Mouse (Mus musculus) thymus, adult 2 months (tissue): ENCODE measurements around the gene Kdm8. TPM values are rescaled to one million over a fixed set of nuclear protein-coding genes. Genes with fewer than 3 reads are reported as not detected.

ENCODE experiments used
- DNase-seq: peaks from one replicate; pipeline ENCODE4 v3.0.0; 2021
- H3K27ac ChIP-seq: fragments of 200-500 bp; 2 replicates; pipeline ENCODE4 v1.5.1; 2012; ENCODE audit warnings: low read length, control low read depth; ENCODE audit not compliant: control insufficient read depth, insufficient read depth
- H3K27me3 ChIP-seq: fragments of 200-500 bp; 2 replicates; pipeline ENCODE4 v1.6.1; 2012; ENCODE audit warnings: mild to moderate bottlenecking, low read length, moderate library complexity, mixed read lengths; ENCODE audit not compliant: control insufficient read depth, insufficient read depth
- H3K36me3 ChIP-seq: fragments of 200-500 bp; 2 replicates; pipeline ENCODE4 v1.6.1; 2012; ENCODE audit warnings: mild to moderate bottlenecking, low read length, moderate library complexity; ENCODE audit not compliant: control insufficient read depth, insufficient read depth
- H3K4me1 ChIP-seq: fragments of 200-500 bp; replicated peaks from 2 replicates; pipeline ENCODE4 v1.6.1; 2012; ENCODE audit warnings: low read length; ENCODE audit not compliant: control insufficient read depth, insufficient read depth
- H3K4me3 ChIP-seq: fragments of 200-500 bp; 2 replicates; pipeline ENCODE4 v1.5.1; 2012; ENCODE audit warnings: mild to moderate bottlenecking, low read length, control low read depth, moderate library complexity; ENCODE audit not compliant: control insufficient read depth, insufficient read depth
- CTCF ChIP-seq: fragments of 200-500 bp; IDR thresholded peaks from 2 replicates; pipeline ENCODE4 v1.5.1; 2012; ENCODE audit warnings: mild to moderate bottlenecking, control low read depth, low read length, moderate library complexity, borderline replicate concordance; ENCODE audit not compliant: control insufficient read depth, poor library complexity, insufficient read depth; ENCODE audit errors: extremely low read depth
- POLR2A ChIP-seq: fragments of 200-500 bp; IDR thresholded peaks from 2 replicates; pipeline ENCODE4 v1.6.1; 2012; ENCODE audit warnings: mild to moderate bottlenecking, low read length, control low read depth, moderate library complexity; ENCODE audit not compliant: control insufficient read depth, poor library complexity, insufficient read depth; ENCODE audit errors: extremely low read depth
- WGBS: fragments of 180-500 bp; shearing (Covaris S2); methylation state at CpG from one replicate; pipeline ENCODE4 v1.1.7; 2018; 5-methylcytosine and 5-hydroxymethylcytosine counted together
- polyA plus RNA-seq: library from polyadenylated mRNA; depleted of rRNA; stranded (reverse); fragments of >200 nt; gene quantifications from 2 replicates; pipeline ENCODE4 v1.2.3, GENCODE M21; 2012

Gene Kdm8
- polyA plus RNA-seq, 1 experiment, result 14.2 TPM

DNA sequence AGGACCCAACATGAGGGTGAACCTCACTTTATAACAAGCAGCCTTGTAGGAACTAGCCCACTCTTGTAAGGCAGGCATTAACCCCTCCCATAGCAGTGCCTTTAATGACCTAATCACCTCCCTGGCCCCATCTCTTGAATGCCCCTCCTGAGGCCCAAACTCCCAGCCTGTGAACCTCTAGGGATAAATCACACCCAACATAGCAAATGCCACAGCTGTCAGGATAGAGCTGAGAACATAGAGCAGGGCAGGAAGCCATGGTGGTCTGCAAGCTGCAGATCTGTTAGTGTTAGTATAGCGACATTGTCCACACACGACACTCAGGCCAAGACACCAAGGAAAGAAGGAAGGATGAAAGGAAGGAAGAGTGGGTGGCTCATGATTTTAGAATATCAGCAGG lies 6.6 kb downstream of the Kdm8 start:
- 83% methylated on average over 2 of the region's 2 CpGs for WGBS
- no peak overlapping the region for H3K4me3 ChIP-seq

DNA sequence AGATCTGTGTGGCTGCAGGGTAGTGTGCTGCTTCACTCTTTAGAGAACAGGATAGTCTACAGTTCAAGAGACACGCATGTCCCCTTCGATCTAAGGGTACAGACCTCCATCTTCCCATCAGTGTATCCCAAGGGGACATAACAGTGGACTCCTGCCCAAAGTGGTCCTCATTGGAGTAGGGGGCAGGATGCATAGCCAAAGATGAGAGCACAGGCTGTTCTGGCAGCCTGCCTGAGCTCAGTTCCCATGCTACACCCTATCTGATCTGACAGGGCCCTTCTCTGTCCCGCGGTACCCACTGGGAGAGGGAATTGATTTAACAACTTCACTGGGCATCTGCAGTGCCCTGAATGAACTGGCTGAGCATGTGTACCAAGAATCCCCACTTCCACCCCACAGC lies 9.2 kb downstream of the Kdm8 start:
- WGBS, result 100% methylated on average over 4 of the region's 4 CpGs
- no peak for DNase-seq
- Histone ChIP-seq H3K4me3 (no peak overlapping the region), H3K27ac (no peak overlapping the region), H3K4me1 (no peaks in the 10 kb centered on the region), H3K36me3 (no peaks in the 10 kb centered on the region), H3K27me3 (no peaks in the 10 kb centered on the region)
- TF ChIP-seq CTCF, result no peak
- no peak for TF ChIP-seq POLR2A

More for the DNA sequence above, 6.6 kb downstream of the Kdm8 start:
- DNase-seq, result no peak
- H3K27me3 ChIP-seq, result no peaks in the 10 kb centered on the region
- H3K27ac ChIP-seq, result no peak overlapping the region
- H3K4me1 ChIP-seq, result no peaks in the 10 kb centered on the region
- TF ChIP-seq POLR2A, result no peak
- no peaks in the 10 kb centered on the region for H3K36me3 ChIP-seq

DNA sequence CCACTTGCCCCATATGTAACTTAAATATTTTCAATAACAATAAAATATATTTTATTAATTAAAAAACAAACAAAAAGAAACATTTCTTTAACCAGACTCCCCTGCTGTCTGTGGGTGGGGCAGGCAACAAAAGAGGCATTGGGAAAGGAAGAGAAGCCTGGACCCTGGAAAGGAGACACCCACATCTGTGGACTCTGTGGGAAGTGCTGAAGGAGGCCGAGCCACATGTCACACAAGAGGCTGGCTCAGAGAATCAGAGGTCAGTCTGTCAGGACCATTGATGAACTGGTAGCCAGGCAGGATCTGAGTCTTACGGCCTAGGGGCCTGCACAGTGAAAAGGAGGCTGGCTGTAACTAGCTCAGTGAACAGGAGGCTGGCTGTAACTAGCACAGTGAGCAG lies 17.7 kb downstream of the Kdm8 start:
- TF ChIP-seq CTCF (no peak), POLR2A (no peak)
- Histone ChIP-seq H3K27ac (no peak overlapping the region), H3K4me3 (no peak overlapping the region), H3K27me3 (no peaks in the 10 kb centered on the region), H3K36me3 (peaks cover 14% of the 10 kb centered on the region), H3K4me1 (no peaks in the 10 kb centered on the region)
- no peak for DNase-seq
- 93% methylated on average over 2 of the region's 2 CpGs for WGBS

DNA sequence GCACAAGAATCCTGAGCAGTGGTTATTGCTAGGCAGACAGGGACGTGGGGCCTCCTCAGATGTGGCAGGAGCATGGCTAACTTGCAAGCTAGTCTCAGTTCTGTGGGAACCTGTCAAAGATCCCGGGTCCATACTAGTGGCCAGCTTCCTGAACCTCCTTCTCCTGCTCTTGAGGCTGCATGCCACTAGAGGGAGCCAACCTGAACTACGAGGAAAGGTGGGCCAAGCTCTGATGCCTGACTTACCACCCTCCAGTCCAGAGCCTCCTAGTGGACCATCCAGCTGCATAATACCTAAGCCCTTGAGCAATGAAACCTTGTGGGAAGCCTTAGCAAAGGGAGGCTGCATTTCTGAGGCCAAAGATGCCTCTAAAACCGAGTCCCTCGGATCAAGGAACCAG lies 25.5 kb downstream of the Kdm8 start:
- 42% methylated on average over 5 of the region's 5 CpGs for WGBS
- TF ChIP-seq POLR2A (no peak), CTCF (peak; percentile 80; the same call in 1 of the 2 replicates)

DNA sequence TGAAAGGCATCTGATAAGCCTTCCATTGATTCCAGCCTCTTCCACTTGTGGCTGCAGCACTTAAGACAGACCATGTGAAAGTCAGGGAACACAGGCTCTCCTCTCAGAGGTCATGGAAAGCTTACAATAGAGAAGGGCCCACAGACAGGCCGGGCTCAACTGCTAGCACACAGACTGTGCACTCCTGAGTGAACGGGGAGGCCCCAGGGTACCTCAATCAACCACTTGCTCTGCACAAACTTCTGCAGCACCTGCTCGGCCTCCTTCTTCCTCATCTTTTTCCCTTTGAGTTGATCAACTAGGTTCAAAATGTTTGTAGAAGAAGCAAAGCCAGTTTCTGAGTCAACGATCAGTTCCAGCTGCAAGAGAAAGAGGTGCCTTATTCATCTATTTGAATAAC lies 26.4 kb downstream of the Kdm8 start:
- DNase-seq, result no peak
- peaks cover 50% of the 10 kb centered on the region for H3K4me1 ChIP-seq
- H3K36me3 ChIP-seq, result peaks cover 47% of the 10 kb centered on the region

More for the DNA sequence above, 25.5 kb downstream of the Kdm8 start:
- H3K4me3 ChIP-seq, result no peak overlapping the region
- peaks cover 49% of the 10 kb centered on the region for H3K36me3 ChIP-seq
- H3K4me1 ChIP-seq, result peaks cover 41% of the 10 kb centered on the region
- peak; percentile 81 for DNase-seq
- no peaks in the 10 kb centered on the region for H3K27me3 ChIP-seq
- no peak overlapping the region for H3K27ac ChIP-seq

DNA sequence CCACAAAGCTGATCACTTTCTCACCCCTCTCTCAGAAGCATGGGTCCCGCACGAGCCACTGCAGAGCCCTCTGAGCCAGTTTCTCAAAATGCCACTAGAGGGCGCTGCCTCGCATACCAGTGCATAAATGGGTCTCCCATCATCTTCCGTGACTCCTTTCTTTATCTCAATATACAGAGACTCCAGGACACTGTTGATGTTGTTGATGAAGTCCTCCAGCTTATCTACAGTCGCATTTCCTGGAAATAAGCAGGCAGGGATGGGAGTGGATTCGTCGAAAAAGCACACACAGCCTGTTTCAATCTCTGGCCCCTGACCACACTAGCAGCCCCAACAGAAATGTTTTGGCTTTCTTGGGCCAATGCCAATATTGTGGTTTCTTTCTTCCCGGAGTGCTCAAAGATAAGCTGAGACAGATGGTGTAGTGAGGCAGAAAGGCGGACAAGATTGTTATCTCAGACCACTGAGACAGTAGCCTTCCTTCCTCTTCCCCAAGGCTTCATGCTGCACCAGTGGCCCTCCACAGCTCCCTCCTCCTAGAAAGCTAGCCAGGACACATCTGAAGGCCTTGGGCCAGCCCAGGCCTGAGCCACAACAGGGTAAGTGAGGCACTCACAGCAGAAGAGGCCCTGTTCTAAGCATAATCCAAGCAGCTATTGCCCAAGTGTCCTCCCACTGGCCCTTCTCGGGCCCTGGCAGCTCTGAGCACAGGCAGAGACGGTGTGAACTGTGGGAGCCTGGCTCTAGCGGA lies 27.7 kb downstream of the Kdm8 start:
- 4% methylated on average over 13 of the region's 13 CpGs for WGBS
- Histone ChIP-seq H3K36me3 (peaks cover 36% of the 10 kb centered on the region), H3K27ac (peak overlapping the region; percentile 74), H3K27me3 (no peaks in the 10 kb centered on the region), H3K4me1 (peaks cover 62% of the 10 kb centered on the region), H3K4me3 (no peak overlapping the region)
- TF ChIP-seq POLR2A, result no peak
- peak; percentile 89; the same call in 1 of the 2 replicates for TF ChIP-seq CTCF
- DNase-seq, result peak; percentile 86

More for the DNA sequence above, 26.4 kb downstream of the Kdm8 start:
- TF ChIP-seq POLR2A (no peak), CTCF (no peak)
- peak overlapping the region; percentile 45; the same call in 1 of the 2 replicates for H3K27ac ChIP-seq
- WGBS, result 57% methylated on average over 4 of the region's 4 CpGs
- H3K4me3 ChIP-seq, result no peak overlapping the region
- no peaks in the 10 kb centered on the region for H3K27me3 ChIP-seq
